Mouse (Mus musculus): ENCODE data around the gene Ccdc97.

DNA sequence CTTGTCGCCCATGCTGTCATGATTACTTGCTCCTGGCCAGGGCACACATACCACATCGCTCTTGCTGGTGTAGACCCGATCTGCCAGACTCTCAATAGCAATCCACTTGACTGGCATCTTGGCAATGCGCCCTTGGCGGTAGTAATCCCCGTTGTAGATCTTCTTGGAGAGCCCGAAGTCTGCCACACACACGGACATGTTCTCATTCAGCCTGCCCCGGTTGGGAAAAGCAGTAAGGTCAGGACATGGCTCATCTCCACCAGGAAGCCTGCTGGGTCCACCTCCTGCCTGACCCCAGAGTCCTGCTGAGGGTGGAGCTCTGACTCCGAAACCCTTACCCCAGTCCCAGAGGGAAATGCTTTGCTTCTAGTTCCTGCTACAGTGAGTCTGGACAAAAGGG, 42.5 kb upstream of the Ccdc97 start:
- TF ChIP-seq CTCF (IDR thresholded peaks at IDR 0.05; ENCODE audit: extremely low read depth, insufficient read depth, low read length) (no peak), POLR2A (IDR thresholded peaks at IDR 0.05; ENCODE audit: extremely low read depth, insufficient read depth, low read length) (no peak)
